Mouse (Mus musculus) spleen, postnatal 10 days (tissue): ENCODE results near the gene Pole2.

Experiments
- DNase-seq, 2 experiments: peaks; one replicate each; pipeline ENCODE4 v3.0.0; 2021 to 2022; ENCODE audit warnings: low spot score in 2 of 2

Pole2 gene

DNA sequence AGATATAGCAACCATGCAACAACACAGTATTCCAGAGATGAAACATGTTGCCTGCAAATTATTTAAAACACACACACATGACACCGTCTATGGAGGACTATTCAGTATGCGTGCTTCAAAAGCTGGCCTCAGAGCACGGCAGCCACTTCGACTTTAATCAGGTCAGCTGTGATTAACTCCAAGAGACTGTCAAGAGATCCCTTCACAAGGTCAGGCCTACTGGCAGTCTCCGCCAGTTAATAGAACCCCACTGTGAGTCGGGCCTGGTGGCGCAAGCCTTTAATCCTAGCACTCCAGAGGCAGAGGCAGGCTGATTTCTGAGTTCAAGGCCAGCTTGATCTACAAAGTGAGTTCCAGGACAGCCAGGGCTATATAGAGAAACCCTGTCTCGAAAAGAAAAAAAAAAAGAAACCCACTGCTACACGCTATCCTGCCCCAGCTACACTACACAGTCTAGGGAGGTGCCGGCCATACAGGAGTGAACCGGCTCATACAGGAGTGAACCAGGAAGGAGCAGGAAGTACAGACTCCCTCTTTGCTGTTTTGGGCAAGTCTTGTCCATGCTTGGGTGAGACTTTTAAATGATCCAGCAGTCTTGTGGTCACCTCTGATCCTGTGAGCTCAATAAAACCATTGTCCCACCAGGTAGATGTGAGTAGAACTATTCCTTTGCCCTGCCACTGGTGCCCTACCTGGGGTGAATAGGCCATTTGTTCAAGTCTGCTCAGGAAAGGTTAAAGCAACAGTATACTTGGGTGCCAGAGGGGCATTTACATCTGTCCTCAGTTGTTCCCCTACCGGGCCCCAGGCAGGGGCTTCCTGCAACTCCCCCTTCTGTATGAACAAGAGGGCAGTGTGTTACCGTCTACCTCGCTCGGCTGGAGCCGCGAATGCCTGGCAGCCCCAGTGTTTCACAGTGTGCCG, 17.7 kb downstream of the Pole2 start:
- no peak for DNase-seq

DNA sequence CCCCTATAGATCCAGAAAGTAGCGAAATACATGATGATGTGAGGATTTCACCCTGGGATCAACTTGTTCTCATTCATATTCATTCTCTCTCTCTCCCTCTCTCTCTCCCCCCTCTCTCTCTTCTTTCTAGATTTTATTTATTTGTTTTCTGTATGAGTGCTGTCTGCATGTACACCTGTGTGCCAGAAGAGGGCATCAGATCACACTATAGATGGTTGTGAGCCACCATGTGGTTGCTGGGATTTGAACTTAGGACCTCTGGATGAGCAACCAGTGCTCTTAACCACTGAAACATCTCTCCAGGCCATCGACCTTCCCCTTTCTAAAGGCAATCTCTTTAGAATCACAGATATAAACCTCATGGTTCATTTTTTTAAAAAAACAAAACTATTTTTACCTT, 19.5 kb downstream of the Pole2 start:
- DNase-seq = no peak

DNA sequence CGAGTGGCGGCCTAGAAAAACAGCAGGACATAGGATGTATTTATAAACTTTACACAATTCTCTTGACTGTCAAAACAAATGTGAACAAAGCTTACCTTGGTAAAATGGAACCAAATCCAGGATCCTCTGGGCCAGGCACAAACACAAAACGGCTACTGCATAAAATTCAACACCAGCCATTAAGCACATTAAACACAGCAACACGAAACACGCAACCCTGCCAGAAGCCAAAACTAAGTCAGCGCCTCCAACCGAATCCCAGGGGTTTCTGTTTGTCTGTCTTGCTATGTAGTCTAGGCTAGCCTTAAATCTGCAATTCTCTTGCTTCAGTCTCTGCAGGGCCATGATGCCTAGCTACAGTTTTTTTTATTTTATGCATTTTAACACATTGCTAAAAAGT, 20.1 kb downstream of the Pole2 start:
- DNase-seq = no peak

DNA sequence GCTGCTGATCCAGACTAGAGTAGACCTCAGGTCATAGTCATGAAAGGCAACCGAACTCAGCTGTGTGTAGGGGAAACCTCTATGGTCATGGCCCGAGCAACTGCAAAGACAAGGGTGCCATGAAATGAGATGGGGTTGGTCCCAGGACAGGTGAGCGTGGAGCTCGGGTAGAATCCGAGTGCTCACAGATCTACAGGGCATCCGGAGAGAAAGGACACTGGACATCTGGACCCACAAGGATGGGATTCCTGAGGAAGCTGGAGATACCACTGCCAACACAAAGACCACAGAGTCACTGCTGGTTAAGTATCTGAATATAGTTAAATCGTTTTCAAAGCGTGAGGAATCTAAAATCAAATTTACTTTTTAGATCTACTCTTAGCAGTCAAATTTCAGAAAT, 20.6 kb downstream of the Pole2 start:
- DNase-seq = no peak

DNA sequence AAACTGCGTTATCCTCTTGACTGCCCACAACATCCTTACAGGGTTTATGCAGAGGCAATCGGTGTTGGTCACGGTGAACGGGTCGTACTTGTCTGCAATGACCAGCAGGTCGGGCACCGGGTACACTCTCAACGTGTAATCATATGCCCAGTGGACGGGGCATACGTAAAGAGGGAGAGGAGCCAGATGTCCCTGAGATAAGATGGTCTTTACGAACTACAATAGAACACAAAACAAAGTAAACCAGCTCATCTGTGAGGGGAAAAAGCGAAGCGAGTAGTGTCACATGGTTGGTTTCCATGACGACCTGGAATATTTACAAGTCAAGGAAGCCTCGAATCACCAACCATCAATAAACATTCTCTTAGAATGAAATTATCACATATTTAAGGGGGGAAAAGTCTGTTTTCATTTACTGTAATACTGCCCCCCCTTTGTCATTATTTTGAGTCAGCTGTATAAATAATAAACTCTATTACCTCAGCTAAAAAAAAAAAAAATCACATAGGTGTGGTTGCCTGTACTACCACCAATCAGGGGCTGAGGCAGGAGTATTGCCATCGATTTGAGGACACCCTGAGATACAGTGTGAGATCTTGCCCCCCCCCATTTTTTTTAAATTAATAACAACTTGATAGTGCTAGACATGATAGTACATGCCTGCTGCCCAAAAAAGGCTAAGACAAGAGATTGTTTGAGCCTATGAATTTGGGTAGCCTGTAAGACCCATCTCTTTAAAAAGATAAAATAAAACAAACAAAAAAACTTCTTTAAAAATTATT, 23.8 kb downstream of the Pole2 start, which contains the start of gene Gm49384:
Gene Gm49384 (minus strand): TSS at position 216 of the 782 bp plus-strand sequence.
- DNase-seq = no peak

DNA sequence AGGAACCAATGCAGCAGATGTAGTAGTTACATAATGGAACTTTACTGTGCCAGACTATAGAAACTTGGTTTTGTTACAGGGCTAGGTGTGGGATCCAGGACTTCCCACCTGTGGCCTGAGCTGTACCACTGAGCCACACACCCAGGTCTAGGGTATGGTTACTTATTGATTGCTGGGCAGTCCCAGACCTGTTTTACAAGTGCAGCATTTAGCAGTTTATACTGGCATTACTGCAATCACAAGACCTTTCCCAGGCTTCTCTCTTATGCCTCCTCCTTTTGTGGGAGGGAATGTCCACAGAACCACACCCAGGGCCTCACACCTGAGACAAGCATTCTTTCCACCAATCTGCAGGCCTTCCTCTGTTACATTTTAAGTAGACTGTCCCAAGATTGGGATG, 29.0 kb downstream of the Pole2 start:
- no peak for DNase-seq

DNA sequence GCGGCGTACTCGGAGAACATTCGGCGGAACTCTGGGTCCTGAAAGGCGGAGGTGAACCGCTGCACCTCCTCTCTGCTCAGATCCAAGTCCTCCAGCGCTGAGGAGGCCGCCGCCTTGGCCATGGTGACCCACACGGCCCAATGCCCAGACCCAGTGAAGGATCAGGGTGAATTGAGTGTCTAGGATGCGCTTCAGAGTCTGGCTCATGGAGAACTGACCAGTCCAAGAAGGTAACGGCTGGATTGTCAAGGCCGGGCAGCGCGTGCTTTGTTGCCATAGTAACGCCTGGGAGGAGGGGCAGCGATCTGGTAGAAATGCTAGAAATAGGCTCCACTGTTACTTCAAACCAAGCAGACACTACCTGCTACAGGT, 29.8 kb downstream of the Pole2 start, which contains the start of gene Dnaaf2:
Gene Dnaaf2 (minus strand): TSS at position 266 of the 372 bp plus-strand sequence.
- peak; percentile 78 to 80 for DNase-seq

DNA sequence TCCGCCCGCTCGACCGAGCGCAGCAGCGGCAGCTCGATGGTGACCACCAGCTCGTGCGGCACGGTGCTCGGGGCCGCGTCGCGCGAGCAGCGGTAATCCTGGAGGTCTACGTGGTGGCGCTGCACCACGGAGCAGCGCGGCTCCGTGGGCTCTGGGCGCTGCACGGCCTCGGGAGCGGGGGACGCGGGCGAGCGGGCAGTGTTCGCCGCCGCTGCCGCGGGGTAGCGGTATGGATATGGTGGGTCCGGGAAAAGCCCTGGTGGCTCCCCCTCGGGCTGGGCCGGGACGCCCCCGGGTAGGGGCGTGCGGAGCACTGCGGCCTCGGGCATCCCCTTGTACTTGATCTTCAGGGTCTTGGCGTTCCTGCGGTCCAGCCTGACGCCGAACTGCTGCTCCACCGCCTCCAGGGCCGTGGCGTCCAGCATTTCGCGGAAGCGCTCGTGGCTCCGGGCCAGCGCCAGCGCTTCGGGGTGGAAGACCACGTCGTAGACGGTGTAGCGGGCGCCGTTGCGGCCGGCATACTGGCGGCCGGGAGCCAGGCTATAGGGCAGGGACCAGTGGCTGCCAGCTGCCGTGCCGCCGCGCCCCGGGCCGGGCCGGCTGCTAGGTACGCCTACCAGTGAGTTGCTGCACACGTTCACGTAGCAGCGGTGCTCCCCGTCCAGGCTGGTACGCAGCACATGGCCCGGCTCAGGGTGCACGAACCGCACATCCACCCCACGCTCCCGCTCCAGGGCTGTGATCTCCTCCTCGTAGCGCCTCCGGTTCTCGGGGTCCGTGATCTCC, 30.4 kb downstream of the Pole2 start:
- peak; percentile 67 to 74 for DNase-seq

DNA sequence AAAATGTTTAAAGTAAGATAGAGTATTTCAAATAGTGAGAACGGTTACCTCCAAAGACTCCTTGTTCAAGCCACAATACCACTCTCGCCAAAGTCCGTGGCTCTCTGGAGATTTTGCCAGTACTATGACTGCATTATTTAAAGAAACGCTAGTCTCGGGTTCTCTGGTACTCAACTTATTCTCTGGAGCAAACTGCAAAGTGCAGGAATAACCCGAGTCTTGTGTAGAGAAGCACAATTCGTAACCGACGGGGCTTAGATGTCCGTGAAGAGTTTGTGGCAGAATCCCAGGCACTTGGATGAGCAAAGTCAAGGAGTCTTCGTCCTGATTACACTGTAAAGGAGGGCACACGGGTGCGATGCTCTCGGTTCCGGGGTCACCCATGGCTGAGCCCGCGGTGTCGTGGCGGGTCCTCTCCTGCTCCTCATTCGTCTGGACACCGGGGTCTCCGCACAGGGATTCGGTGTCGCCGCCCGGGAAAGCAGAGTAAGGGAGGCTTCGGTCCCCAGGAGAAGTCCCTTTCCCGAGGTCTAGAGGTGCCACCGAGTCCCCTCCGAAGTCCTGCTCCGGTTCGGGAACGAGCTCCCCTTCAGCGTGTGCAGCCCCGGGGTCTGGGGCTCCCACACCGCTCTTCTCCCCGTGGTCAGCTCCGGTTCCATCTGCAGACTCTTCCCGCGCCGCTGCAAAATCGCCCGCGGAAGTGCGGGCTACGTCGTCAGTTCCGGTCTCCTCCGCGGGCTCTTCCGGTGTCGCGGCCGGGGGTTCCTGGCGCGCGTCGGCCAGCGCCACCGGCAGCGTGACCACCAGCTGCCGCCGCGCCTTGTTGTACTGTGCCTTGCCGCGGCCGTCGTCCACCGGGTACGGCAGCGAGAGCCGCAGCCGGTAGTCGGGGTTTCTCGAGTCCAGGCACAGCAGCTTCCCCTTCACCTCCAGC, 31.3 kb downstream of the Pole2 start, which contains the start of gene Gm49383:
Gene Gm49383 (minus strand): TSS at position 661 of the 934 bp plus-strand sequence.
- DNase-seq = peak; percentile 73 to 76

DNA sequence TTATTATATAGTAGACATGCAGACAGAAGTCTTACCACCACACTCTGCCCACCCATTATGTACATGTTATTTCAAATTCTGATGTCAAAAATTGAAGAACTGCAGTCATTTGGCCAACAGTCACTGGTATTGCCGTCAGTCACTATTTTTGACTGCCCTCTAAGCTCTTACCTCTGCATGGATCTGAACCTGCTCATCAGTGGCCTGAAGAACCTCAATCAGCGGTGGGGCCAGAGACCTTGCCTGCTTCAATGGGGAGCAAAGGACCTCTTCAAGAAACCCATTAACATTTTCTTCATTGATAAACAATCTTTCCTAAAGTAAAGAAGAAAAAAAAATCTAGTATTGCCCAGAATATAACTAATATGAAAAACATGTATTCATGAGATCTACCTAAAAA, 35.4 kb downstream of the Pole2 start:
- DNase-seq = no peak

DNA sequence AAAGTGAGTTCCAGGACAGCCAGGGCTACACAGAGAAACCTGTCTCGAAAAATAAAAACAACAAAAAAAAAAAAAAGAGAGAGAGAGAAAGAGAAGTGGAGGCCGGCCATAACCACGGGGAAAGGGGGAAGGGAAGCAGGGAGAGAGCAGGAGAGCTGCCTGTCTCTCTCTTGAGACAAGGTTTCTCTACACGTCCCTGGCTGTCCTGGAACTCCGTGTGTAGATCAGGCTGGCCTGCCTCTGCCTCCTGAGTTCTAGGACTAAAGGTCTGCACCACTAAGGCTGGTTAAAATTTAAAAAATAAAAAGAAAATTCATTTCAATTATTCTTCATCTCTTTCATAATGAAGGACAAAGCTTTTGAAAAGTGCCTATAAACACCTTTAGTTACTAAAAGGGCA, 36.6 kb downstream of the Pole2 start:
- no peak for DNase-seq

DNA sequence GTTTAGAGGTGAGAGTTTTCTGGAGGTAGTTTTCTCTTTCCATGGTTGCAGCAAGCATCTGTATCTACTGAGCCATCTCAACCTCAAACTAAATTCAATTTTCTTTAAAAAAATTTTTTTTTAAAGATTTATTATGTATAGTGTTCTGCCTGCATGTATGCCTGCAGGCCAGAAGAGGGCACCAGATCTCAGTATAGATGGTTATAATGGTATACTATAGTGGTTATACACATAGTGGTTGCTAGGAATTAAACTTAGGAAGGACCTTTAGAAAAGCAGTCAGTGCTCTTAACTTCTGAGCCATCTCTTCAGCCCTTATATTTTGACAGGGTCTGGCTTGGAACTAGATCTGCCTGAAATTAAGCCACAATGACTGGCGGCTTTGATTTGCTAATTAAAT, 37.5 kb downstream of the Pole2 start:
- peak in 1 of 2 experiments; percentile 45 for DNase-seq

DNA sequence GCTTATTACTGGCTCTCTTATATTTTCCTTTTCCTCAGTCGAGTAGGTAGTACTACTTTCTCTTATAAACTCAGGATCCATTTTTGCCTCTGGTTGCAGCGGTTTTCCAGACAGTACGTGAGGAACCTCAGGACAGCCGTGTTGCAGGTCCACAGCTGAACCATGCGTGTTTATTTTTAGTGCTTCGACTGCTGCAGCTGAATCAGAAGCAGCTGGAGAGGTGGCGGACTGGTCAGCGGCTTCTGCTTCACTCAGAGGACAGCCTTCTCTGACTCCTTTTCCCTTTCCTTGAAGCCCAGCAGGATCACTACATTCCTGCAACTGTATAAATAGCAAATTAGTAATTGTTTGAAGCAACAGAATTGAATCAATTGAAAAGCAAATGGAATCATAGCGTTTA, 37.9 kb downstream of the Pole2 start:
- no peak for DNase-seq

DNA sequence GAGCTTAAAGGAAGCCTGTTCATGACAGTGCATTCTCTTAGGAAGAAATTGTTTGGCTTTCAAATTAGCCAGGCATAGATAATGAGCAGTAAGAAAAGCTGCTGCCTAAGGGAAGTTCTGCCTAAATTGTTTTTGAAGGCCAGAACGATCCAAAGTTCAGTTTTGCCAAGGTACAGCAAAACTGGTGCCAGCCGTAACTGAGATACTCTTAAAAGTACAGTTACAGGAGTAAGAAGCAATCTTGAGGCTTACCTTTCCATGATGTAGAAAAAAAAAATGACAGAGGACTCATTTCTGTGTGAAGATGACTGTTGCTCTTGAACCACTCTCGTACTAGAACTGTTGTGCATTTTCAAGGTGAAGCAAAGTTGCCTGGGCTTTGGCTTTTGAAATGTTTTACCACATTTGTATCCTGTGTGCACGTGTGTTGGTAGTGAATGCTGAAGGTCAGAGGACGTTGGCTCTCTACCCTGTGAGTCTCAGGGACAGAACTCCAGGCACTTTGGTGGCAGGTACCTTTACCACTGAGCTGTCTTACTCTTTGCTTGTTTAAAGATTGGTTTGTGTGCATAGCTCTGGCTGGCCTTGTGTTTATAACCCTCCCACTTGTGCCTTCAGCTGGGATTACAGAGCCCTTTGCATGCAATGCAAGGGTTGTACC, 41.1 kb downstream of the Pole2 start:
- no peak for DNase-seq

DNA sequence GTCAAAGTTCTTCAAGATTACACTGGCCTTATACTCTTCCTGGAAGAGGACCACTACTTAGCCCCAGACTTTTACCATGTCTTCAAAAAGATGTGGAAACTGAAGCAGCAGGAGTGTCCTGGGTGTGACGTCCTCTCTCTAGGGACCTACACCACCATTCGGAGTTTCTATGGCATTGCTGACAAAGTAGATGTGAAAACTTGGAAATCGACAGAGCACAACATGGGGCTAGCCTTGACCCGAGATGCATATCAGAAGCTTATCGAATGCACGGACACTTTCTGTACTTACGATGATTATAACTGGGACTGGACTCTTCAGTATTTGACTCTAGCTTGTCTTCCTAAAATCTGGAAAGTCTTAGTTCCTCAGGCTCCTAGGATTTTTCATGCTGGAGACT, 42.6 kb downstream of the Pole2 start:
- DNase-seq = no peak

DNA sequence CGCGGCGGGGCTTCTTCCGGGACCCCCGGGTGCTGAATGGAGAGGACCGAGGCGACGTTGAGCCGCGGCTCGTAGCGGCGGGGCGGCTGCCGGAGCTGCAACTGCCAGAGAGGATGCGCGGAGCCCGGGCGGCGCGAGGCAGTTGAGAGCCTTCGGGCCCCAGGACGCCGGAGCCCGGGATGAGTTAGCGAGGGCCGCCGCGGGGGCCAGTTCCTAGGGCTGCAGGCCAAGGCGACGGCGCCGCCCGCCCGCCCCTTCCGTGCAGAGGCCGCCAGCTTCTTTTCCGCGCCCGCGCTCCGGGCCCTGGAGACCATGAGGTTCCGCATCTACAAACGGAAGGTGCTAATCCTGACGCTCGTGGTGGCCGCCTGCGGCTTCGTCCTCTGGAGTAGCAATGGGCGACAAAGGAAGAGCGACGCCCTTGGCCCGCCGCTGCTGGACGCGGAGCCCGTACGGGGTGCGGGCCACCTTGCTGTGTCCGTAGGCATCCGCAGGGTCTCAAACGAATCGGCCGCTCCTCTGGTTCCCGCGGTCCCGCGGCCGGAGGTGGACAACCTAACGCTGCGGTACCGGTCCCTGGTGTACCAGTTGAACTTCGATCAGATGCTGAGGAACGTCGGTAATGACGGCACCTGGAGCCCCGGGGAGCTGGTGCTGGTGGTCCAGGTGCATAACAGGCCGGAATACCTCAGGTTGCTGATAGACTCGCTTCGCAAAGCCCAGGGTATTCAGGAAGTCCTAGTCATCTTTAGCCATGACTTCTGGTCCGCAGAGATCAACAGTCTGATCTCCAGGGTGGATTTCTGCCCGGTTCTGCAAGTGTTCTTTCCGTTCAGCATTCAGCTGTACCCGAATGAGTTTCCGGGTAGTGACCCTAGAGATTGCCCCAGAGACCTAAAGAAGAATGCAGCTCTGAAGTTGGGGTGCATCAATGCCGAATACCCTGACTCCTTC, 43.4 kb downstream of the Pole2 start:
- peak; percentile 75 to 76 for DNase-seq

DNA sequence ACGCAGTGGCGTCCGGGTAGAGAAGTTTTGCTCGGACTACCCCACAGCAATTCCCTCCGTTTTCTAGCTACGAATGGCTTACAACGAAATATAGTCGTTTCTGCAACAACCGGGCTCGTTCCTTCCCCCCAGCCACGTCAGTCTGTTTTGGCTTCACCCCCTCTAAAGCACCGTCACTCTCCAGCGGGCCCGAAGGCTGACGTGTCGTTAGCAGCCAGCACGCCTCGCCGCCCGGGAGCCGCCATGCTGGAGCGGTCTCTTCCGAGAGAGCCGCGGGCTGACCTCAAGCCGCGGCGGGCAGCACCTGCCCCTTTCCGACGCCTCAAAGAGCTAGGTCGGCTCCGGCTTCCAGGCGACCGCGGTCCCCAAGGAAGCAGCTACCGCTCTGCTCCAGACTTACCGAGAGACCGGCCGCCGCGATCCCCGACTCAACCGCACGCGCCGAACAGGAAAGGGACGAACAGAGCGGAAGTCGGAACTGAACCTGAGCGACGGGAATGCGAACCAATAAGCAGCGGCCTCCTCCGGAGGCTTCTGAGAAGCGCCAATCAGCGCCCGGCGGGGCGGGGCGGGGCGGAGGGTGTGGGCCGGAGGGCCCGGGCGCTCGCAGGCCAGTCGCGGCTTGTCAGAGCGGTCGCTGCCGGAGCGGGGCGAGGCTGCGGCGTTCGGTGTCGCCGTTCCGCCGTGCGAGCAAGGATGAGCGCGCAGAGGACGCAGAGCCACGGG, 44.2 kb downstream of the Pole2 start, which contains the start of the genes Rpl36al and Mgat2:
Gene Rpl36al (minus strand): TSS at position 501 of the 726 bp plus-strand sequence.
Gene Mgat2 (plus strand): TSS at position 575 of the 726 bp plus-strand sequence.
- peak; percentile 98 to 100 for DNase-seq

DNA sequence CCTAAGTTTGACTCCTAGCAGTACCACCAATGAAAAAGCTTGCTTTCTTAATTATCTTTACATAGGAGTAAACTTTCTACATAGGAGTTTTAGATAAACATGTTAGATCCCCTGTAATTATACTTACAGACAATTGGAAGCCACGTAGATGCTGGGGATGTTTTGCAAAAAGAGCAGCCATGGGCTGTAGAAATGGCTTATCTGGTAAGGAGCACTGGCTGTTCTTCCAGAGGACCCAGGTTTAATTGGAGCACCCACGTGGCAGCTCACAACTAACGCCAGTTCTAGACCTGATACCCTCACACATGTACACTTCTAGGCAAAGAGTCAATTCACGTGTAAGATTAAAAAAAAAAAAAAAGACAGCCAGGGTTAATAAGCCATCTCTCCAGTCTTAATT, 46.2 kb downstream of the Pole2 start:
- DNase-seq = no peak
